Mouse (Mus musculus) hindbrain, embryonic 10.5 days (tissue): Measurements from ENCODE around the gene Bcas2. TPM values are rescaled to one million over a fixed set of nuclear protein-coding genes. Genes with fewer than 3 reads are reported as not detected.
"Not testable (repeated sequence)": the region's sequence is repeated elsewhere in the genome, so short reads cannot be mapped to it uniquely, and the experiment has no call there.

Experiments used
- DNase-seq: peaks from one replicate; pipeline ENCODE4 v3.0.0-alpha.2; 2017; ENCODE audit warnings: low spot score
- H3K27ac ChIP-seq: fragments of 300-500 bp; sonication (generic); 2 replicates; pipeline ENCODE4 v1.5.1; 2016; ENCODE audit warnings: mild to moderate bottlenecking, moderate library complexity
- H3K27me3 ChIP-seq: fragments of 300-500 bp; sonication (generic); 2 replicates; pipeline ENCODE4 v1.6.1; 2016; ENCODE audit warnings: mild to moderate bottlenecking; ENCODE audit not compliant: poor library complexity, insufficient read depth, severe bottlenecking
- H3K36me3 ChIP-seq: fragments of 300-500 bp; sonication (generic); 2 replicates; pipeline ENCODE4 v1.6.1; 2016; ENCODE audit warnings: mild to moderate bottlenecking, moderate library complexity
- H3K4me1 ChIP-seq: fragments of 300-500 bp; sonication (generic); replicated peaks from 2 replicates; pipeline ENCODE4 v1.6.1; 2016; ENCODE audit warnings: mild to moderate bottlenecking
- H3K4me3 ChIP-seq: fragments of 300-500 bp; sonication (generic); 2 replicates; pipeline ENCODE4 v1.5.1; 2016; ENCODE audit warnings: mild to moderate bottlenecking, moderate library complexity
- H3K9me3 ChIP-seq: fragments of 300-500 bp; sonication (generic); 2 replicates; pipeline ENCODE4 v1.6.1; 2016; ENCODE audit warnings: mild to moderate bottlenecking, moderate library complexity
- WGBS: fragments of 180-500 bp; shearing (Covaris S2); methylation state at CpG from one replicate; pipeline ENCODE4 v1.1.7; 2016; 5-methylcytosine and 5-hydroxymethylcytosine counted together
- polyA plus RNA-seq: library from polyadenylated mRNA; unstranded; fragments of >200 nt; fragmentation: Nextera tagmentation; extraction: Ambion mirVana; gene quantifications from 2 replicates; pipeline ENCODE4 v1.2.1, GENCODE M21; 2016

Gene Bcas2
- polyA plus RNA-seq, 1 experiment from 2014 or later: 215 TPM

GRCm38 (mm10) chr3:103208237-103208636 is 36.8 kb downstream of the Bcas2 start:
- DNase-seq: no peak
- H3K4me1 ChIP-seq: no peaks in the 10 kb centered on the region
- 75% methylated on average over 2 of the region's 2 CpGs for WGBS
- H3K36me3 ChIP-seq: no peaks in the 10 kb centered on the region
- no peak overlapping the region for H3K27ac ChIP-seq
- no peaks in the 10 kb centered on the region for H3K9me3 ChIP-seq
- H3K4me3 ChIP-seq: no peak overlapping the region
- H3K27me3 ChIP-seq: no peaks in the 10 kb centered on the region

- H3K36me3 ChIP-seq: no peaks in the 10 kb centered on the region
- H3K27me3 ChIP-seq: no peaks in the 10 kb centered on the region
- 85% methylated on average over 2 of the region's 2 CpGs for WGBS
Observed at GRCm38 (mm10) chr3:103211101-103211500, 39.6 kb downstream of the Bcas2 start.

GRCm38 (mm10) chr3:103212142-103212541 is 40.7 kb downstream of the Bcas2 start:
- Histone ChIP-seq H3K4me1 (no peaks in the 10 kb centered on the region), H3K27ac (no peak overlapping the region)
- WGBS: 84% methylated on average over 1 of the region's 1 CpGs

More at GRCm38 (mm10) chr3:103211101-103211500, 39.6 kb downstream of the Bcas2 start:
- Histone ChIP-seq H3K4me3 (no peak overlapping the region), H3K4me1 (no peaks in the 10 kb centered on the region), H3K27ac (no peak overlapping the region), H3K9me3 (no peaks in the 10 kb centered on the region)
- DNase-seq: no peak

GRCm38 (mm10) chr3:103213537-103213936 is 42.1 kb downstream of the Bcas2 start:
- Histone ChIP-seq H3K27ac (no peak overlapping the region), H3K9me3 (no peaks in the 10 kb centered on the region), H3K27me3 (no peaks in the 10 kb centered on the region), H3K4me1 (no peaks in the 10 kb centered on the region), H3K4me3 (no peak overlapping the region), H3K36me3 (no peaks in the 10 kb centered on the region)
- DNase-seq: no peak
- WGBS: 72% methylated on average over 5 of the region's 5 CpGs

More at GRCm38 (mm10) chr3:103212142-103212541, 40.7 kb downstream of the Bcas2 start:
- Histone ChIP-seq H3K9me3 (no peaks in the 10 kb centered on the region), H3K27me3 (no peaks in the 10 kb centered on the region), H3K36me3 (no peaks in the 10 kb centered on the region), H3K4me3 (no peak overlapping the region)
- no peak for DNase-seq

GRCm38 (mm10) chr3:103214593-103215285 is 43.3 kb downstream of the Bcas2 start:
- H3K4me3 ChIP-seq: no peak overlapping the region
- H3K27ac ChIP-seq: no peak overlapping the region
- H3K4me1 ChIP-seq: no peaks in the 10 kb centered on the region
- H3K27me3 ChIP-seq: no peaks in the 10 kb centered on the region
- 85% methylated on average over 8 of the region's 8 CpGs for WGBS
- DNase-seq: no peak
- no peaks in the 10 kb centered on the region for H3K36me3 ChIP-seq
- H3K9me3 ChIP-seq: no peaks in the 10 kb centered on the region

- not testable (repeated sequence) for H3K27ac ChIP-seq, DNase-seq, H3K9me3 ChIP-seq, H3K27me3 ChIP-seq, H3K4me3 ChIP-seq, H3K4me1 ChIP-seq, H3K36me3 ChIP-seq
- WGBS: 93% methylated on average over 8 of the region's 8 CpGs
Observed at GRCm38 (mm10) chr3:103215399-103215798, 43.9 kb downstream of the Bcas2 start.

GRCm38 (mm10) chr3:103221435-103221834 is 50.0 kb downstream of the Bcas2 start:
- Histone ChIP-seq H3K9me3 (no peaks in the 10 kb centered on the region), H3K27ac (no peak overlapping the region), H3K27me3 (no peaks in the 10 kb centered on the region), H3K4me1 (no peaks in the 10 kb centered on the region), H3K4me3 (no peak overlapping the region), H3K36me3 (no peaks in the 10 kb centered on the region)
- WGBS: 94% methylated on average over 2 of the region's 2 CpGs
- DNase-seq: no peak

- Histone ChIP-seq H3K9me3 (peaks cover 14% of the 10 kb centered on the region), H3K27me3 (no peaks in the 10 kb centered on the region), H3K4me1 (no peaks in the 10 kb centered on the region), H3K4me3 (no peak overlapping the region), H3K36me3 (no peaks in the 10 kb centered on the region), H3K27ac (no peak overlapping the region)
- WGBS: 57% methylated on average over 4 of the region's 4 CpGs
- peak; percentile 15 for DNase-seq
Observed at GRCm38 (mm10) chr3:103223752-103224151, 52.3 kb downstream of the Bcas2 start.

GRCm38 (mm10) chr3:103224231-103224765 is 52.8 kb downstream of the Bcas2 start:
- 84% methylated on average over 12 of the region's 12 CpGs for WGBS
- H3K9me3 ChIP-seq: peaks cover 14% of the 10 kb centered on the region
- H3K27ac ChIP-seq: no peak overlapping the region
- H3K4me3 ChIP-seq: no peak overlapping the region
- no peak for DNase-seq
- no peaks in the 10 kb centered on the region for H3K4me1 ChIP-seq
- H3K36me3 ChIP-seq: no peaks in the 10 kb centered on the region
- H3K27me3 ChIP-seq: no peaks in the 10 kb centered on the region

GRCm38 (mm10) chr3:103227729-103228128 is 56.3 kb downstream of the Bcas2 start:
- no peak overlapping the region for H3K27ac ChIP-seq
- H3K4me3 ChIP-seq: no peak overlapping the region
- H3K9me3 ChIP-seq: peaks cover 14% of the 10 kb centered on the region
- H3K36me3 ChIP-seq: no peaks in the 10 kb centered on the region
- H3K4me1 ChIP-seq: no peaks in the 10 kb centered on the region
- no peak for DNase-seq
- 95% methylated on average over 1 of the region's 1 CpGs for WGBS
- H3K27me3 ChIP-seq: no peaks in the 10 kb centered on the region

Other genes with a start within 250 kb of the Bcas2 start
- gene Sycp1, start 235.6 kb upstream of the Bcas2 start, polyA plus RNA-seq: not detected in 2 replicates
- not detected in 2 replicates for gene Nr1h5, start 207.5 kb upstream of the Bcas2 start, polyA plus RNA-seq
- gene Sike1, start 175.9 kb upstream of the Bcas2 start, polyA plus RNA-seq: 72.2 and 77.5 TPM in 2 replicates
- 362 and 433 TPM in 2 replicates for gene Csde1, start 151.2 kb upstream of the Bcas2 start, polyA plus RNA-seq
- 143 and 159 TPM in 2 replicates for gene Nras, start 113.4 kb upstream of the Bcas2 start, polyA plus RNA-seq
- gene Ampd1, start 97.6 kb upstream of the Bcas2 start, polyA plus RNA-seq: 0.08 TPM in 1 of 2 replicates, not detected in the other
- 1.7 and 2.3 TPM in 2 replicates for gene Dennd2c, start 69.1 kb upstream of the Bcas2 start, polyA plus RNA-seq
- gene Trim33, start 107.6 kb downstream of the Bcas2 start, polyA plus RNA-seq: 26.2 and 29.4 TPM in 2 replicates